Mouse (Mus musculus): ENCODE results near the gene Iqck. TPM values are rescaled to one million over a fixed set of nuclear protein-coding genes. Genes with fewer than 3 reads are reported as not detected.

Gene Iqck
- total RNA-seq, 2 experiments from 2014 or later = 3.4 to 3.9 TPM

DNA sequence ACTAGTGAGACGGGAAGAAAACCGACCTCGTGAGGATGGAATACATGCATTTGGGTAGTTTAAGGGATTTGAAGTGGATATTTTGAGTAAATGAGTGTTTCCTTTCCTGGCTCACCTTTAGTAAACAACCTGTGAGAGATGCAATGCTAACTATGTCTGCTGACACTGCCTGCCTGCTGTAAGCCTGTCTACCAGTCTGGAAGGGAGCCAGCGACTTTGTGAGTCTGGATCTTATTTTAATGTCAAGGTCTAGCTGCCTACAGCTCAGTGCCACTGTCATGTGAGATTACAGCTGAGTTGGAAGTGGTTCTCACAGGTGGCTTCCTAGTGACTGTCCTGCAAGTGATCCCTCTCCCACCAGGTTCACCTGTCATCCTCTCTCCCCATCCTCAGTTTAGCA, 49.0 kb downstream of the Iqck start:
- intact Hi-C loops (cut with DNase I) = no loop called here
- DNase-seq (ENCODE audit: low spot score in 2 of 2) = no peak

DNA sequence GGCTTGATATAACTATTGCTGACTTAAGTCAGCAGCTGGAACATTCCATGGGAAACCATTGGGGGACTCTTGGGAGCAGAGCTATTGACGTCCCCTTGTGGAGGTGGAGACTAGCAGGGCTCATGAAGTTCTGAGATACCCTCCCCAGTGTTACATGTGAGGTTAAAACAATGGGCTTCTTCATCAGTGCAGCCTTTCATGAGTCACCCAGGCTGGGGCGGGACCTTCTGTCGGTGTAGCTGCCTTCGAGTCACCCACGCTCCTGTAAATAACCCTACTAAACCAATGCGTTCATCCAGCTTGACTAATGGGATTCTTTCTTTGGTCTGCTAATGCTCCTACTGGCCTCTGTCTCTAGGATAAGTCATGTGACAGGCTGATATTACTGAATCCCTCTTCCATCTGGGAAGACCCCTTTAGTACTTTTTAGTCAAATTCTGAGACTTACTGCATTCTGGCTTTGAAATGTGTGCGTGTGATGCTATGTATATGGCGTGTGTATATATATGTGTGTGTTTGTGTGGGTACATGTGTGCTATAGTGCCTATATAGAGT, 53.5 kb downstream of the Iqck start:
- no peak for DNase-seq (ENCODE audit: low spot score in 2 of 2)
- intact Hi-C loops (cut with DNase I) = no loop called here

GRCm38 (mm10) chr7:118910464-118910863, 54.9 kb downstream of the Iqck start:
- no peak for DNase-seq (ENCODE audit: low spot score in 2 of 2)
- intact Hi-C loops (cut with DNase I) = no loop called here

- intact Hi-C loops (cut with DNase I) = no loop called here
- no peak for DNase-seq (ENCODE audit: low spot score in 2 of 2)
Measured at GRCm38 (mm10) chr7:118911170-118911569, 55.6 kb downstream of the Iqck start.

DNA sequence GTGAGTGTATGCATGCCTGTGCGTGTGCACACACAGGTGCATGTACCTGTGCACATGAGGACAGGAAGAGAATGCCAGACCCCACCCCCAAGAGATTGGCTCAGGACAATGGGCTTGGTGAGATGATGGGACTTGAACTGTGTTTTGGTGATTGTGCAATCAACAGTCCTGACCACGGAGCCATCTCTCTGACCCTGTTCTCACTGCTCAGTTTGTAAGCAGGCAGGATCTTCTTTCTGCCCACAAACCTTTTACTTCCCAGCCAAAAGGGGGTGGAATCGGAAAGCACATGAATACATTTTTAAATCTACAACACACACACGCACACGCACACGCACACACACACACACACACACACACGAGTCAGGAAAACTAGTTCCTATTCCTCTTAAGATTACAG, 56.0 kb downstream of the Iqck start:
- intact Hi-C loops (cut with DNase I) = no loop called here
- no peak for DNase-seq (ENCODE audit: low spot score in 2 of 2)

- DNase-seq (ENCODE audit: low spot score in 2 of 2) = no peak
- intact Hi-C loops (cut with DNase I) = no loop called here
Measured at GRCm38 (mm10) chr7:118912049-118912490, 56.5 kb downstream of the Iqck start.

DNA sequence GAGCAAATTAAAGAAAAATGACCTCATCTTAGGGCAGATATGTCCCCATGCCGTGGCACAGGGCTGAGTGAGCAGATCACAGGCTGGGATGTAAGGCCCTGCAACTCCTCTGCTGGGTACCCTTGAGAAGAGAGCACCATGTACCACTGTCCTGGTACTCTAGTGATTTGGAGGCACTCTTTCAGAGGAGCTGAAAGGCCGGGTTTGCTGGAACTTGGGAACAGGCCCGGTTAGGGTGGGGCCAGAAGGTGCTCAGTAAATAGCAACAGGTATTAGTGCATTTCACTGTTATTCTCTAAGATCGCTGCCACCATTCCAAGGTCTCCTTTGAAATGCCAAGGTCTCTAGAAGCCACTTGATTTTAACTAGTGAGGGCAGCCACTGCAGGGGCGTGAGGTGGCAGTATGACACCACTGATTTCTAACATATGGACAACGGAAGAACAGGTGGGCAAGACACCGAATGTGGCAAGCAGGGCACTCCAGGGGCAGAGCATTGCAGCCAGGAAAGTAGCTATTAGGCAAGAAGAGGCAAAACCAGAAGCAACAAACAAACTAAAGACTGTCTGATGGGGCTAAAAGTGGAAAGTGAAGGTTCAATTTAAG, 59.1 kb downstream of the Iqck start:
- DNase-seq (ENCODE audit: low spot score in 2 of 2) = no peak
- intact Hi-C loops (cut with DNase I) = no loop called here

- intact Hi-C loops (cut with DNase I) = no loop called here
- no peak for DNase-seq (ENCODE audit: low spot score in 2 of 2)
Measured at GRCm38 (mm10) chr7:118919261-118920006, 63.9 kb downstream of the Iqck start.

GRCm38 (mm10) chr7:118922441-118923202, 67.1 kb downstream of the Iqck start:
- no peak for DNase-seq (ENCODE audit: low spot score in 2 of 2)
- intact Hi-C loops (cut with DNase I) = no loop called here

DNA sequence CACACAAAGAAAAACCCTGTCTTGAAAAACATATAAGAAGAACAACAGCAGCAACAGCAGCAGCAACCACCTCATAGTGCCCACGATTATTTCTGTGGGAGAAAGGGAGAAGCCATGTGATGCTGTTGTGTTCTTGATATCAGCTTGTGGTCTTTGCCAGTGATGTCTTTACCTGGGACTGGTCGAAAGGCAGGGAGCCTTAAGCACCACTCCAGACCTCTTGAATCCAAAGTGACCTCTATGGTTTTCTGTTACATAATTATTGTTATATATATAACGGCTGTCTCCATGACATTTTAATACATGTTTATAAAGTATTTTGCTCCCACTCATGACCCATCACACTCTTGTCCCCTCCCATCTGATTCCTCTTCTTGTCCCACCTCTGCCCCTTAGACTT, 70.0 kb downstream of the Iqck start:
- intact Hi-C loops (cut with DNase I) = no loop called here
- DNase-seq (ENCODE audit: low spot score in 2 of 2) = no peak

DNA sequence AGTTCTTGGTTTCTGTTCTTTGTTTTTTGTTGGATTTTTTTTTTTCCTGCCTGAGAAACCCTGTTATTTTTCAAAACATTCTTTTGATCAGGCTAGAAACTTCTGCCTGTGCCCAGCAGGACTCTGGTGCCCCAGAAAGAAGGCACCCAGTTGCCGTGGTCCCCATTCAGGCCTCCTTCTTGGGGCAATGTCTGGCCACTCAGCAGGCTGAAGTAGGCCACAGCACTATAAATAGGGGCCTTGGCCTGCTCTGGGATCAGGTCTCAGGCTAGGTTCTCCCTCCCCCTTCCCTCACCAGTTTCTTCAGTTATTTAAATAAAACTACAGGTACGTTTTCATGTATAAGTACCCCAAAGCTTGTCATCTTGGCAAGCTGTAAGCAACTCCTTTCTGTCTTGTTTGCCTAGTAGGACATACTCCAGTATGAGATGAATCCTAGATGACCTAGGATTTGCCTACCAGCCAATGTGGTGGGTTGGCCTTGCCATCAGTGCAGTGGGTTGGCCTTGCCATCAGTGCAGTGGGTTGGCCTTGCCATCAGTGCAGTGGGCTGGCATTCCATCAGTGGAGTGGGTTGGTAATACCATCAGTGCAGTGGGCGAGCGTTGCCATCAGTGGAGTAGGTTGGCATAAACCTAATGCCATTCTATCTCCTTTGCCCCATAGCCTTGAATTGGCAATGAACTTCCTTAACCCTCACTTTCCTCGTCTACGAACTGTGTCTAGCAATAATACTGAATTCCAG, 71.1 kb downstream of the Iqck start:
- intact Hi-C loops (cut with DNase I) = no loop called here
- DNase-seq (ENCODE audit: low spot score in 2 of 2) = no peak

DNA sequence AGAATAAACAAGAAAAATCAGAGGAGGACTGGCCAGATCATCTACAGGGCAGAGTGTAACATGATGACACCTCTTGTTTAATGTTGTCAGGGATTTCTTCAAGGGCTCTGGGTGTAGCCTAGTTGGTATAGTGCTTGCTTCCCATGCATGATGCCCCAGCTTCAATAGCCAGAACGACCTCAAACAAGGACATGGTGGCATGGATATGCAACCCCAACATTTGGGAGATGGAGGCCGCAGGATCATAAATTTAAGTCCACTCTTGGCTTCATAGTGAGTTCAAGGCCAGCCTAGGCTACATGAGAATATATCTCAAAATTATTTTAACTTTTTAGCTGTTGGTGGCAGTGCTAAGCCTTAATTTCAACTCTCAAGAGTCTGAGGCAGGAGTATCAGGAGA, 71.7 kb downstream of the Iqck start:
- intact Hi-C loops (cut with DNase I) = no loop called here

GRCm38 (mm10) chr7:118928316-118928715, 72.8 kb downstream of the Iqck start:
- intact Hi-C loops (cut with DNase I) = no loop called here

More for the DNA sequence above, 71.7 kb downstream of the Iqck start:
- DNase-seq (ENCODE audit: low spot score in 2 of 2) = no peak

DNA sequence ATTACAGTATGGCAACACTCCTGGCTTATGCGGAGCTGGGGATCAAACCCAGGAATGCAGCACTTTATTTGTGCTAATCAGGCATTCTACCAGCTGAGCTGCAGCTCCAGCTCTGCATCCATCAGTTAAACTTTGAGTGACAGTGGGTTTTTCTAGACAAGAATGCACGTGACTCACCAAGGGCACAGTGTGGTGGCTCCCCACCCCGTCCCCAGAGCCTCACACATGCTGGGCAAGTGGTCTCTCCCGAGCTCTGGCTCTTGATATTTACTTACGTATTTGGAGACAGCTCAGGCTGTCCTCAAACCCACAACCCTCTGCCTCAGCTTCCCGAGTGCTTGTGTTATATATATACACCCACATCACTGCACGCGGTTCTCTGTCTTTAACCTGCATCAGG, 73.4 kb downstream of the Iqck start:
- DNase-seq (ENCODE audit: low spot score in 2 of 2) = no peak
- intact Hi-C loops (cut with DNase I) = no loop called here

More at GRCm38 (mm10) chr7:118928316-118928715, 72.8 kb downstream of the Iqck start:
- no peak for DNase-seq (ENCODE audit: low spot score in 2 of 2)

DNA sequence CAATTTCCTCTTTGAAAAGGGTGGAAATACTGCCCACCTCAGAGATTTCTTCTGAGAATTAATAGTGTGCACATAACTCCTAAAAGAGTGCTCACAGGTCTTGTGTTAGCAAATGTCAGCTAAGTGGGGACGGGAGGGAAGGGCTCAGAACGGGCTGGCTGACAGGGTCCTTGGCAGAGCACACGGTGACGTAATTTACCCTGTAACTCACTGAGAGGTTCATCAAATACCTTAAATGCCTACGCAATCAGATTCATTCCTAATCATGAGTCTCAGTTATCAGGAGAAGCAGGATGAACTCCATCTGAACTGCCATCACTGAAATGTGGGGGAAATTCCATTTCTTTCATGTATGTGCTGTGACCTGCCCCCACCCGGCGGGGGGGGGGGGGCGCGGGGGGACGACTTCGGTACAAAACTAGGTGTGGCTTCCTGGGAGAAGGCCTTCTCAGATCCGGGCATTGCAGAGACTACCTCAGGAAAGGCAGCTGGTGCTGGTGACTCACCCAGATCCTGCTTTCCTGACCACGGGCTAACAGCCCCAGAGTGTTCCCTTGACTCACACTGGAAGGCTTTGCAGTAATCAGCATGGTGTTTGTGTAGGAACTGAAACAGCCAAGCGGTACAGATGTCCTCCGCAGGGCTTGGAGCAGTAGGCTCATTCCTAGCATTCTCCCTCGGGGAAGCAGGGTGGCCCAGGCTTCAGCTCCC, 74.2 kb downstream of the Iqck start:
- intact Hi-C loops (cut with DNase I) = loop anchor here (2.0 kb wide), 1 partner anchor 61 kb away; no protein-coding TSS in a partner anchor
- DNase-seq (ENCODE audit: low spot score in 2 of 2) = peak; percentile 20 to 30

- intact Hi-C loops (cut with DNase I) = loop anchor here (2.0 kb wide), 1 partner anchor 59 kb away; no protein-coding TSS in a partner anchor
- DNase-seq (ENCODE audit: low spot score in 2 of 2) = no peak
Measured at GRCm38 (mm10) chr7:118931502-118932395, 76.2 kb downstream of the Iqck start.

- intact Hi-C loops (cut with DNase I) = no loop called here
- no peak for DNase-seq (ENCODE audit: low spot score in 2 of 2)
Measured at GRCm38 (mm10) chr7:118935306-118935705, 79.8 kb downstream of the Iqck start.

GRCm38 (mm10) chr7:118936844-118937243, 81.3 kb downstream of the Iqck start:
- intact Hi-C loops (cut with DNase I) = no loop called here
- no peak for DNase-seq (ENCODE audit: low spot score in 2 of 2)

Data from left cerebral cortex, postnatal 36 days (tissue).